Mouse (Mus musculus): ENCODE measurements around the gene 2310034C09Rik.
"Not testable (repeated sequence)": the region's sequence is repeated elsewhere in the genome, so short reads cannot be mapped to it uniquely, and the experiment has no call there.

2310034C09Rik gene

DNA sequence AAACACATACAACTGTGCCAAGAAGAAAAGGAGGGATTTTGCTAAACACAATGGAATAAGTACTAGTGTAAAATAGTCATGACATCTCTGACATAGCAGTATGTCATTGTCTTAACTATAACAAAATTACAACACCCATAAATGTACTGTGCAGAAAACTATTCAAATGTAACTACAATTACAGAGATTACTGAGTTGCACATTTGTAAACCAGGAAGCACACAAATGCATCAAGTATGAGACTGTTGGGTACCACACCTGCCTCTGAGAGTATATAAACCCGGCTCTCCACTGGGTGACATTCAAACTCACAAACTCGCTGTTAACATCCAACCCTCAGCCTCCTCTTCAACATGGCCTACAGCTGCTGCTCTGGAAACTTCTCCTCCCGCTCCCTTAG lies at the start of gene 2310034C09Rik:
Gene 2310034C09Rik (plus strand): TSS at position 301 of the 400 bp plus-strand sequence.
- not testable (repeated sequence) for DNase-seq (ENCODE audit: low spot score in 2 of 2)

DNA sequence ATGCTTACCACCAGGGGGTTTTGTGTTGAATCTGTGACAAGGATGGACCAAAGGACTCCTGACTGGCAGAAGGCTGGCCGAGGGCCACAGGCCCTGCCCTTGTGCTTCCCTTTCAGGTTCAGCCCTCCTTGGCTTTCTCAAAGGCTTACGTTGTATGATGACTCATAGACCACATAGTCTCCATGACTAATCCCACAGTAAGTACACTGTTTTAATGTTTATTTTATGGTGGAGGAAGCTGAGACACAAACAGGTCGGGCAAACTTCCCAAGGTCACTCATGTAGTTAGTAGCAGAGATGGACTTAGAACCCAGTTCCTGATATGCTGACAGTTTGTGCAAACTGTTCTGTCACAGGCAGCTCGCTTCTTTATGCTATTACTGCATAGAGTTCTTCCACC lies 47.9 kb upstream of the 2310034C09Rik start:
- no peak for DNase-seq (ENCODE audit: low spot score in 2 of 2)

DNA sequence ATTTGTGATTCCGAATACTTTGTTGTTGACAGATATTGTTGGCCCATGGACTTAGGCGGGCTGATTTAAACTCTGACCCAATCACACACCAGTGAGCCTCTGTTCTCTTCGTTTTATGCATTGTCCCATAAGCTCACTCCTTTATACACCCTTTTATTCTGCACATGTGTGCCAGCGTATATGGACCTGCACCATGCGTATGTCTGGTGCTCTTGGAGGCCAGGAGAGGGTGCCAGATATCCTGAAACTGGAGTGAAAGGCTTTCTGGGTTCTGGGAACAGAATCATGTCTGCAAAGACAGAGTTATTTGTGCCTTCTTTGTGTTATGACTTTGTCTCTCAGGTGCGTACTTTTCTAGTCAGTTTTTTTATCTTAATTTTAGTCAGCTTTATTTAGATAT lies 47.4 kb upstream of the 2310034C09Rik start:
- no peak for DNase-seq (ENCODE audit: low spot score in 2 of 2)

DNA sequence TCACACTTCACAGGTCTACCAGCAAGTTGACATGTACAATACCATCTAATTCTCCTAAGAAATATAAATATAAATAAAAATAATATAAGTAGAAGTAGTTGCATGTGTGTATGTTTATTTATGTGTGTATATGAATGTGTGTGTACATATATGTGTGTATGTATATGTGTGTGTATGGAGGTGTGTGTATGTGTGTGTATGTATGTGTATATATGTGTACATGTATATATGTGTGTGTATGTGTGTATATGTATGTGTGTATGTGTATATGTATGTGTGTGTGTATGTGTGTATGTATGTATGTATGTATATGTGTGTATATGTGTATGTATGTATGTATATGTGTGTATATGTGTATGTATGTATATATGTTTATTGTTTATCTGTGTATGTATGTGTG lies 42.1 kb upstream of the 2310034C09Rik start:
- no peak for DNase-seq (ENCODE audit: low spot score in 2 of 2)

DNA sequence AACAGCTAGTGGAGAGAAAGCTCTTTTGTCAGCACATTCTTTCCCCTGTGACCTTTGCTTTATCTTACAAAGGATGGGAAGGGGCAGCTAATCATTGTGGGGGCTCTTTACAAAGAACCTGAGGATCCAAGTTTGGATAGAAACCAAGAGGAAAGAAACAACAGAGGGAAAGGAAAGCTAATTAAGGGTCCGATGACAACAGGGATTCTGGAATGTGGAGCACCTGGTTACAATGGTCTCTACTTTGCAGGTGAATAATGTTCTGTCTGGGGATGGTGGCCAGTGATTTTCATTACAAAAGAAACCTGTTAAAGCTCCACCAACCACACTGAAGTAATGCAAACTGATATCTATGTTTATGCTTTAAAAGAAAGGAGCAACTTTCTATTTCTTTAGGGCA lies 38.6 kb upstream of the 2310034C09Rik start:
- no peak for DNase-seq (ENCODE audit: low spot score in 2 of 2)

DNA sequence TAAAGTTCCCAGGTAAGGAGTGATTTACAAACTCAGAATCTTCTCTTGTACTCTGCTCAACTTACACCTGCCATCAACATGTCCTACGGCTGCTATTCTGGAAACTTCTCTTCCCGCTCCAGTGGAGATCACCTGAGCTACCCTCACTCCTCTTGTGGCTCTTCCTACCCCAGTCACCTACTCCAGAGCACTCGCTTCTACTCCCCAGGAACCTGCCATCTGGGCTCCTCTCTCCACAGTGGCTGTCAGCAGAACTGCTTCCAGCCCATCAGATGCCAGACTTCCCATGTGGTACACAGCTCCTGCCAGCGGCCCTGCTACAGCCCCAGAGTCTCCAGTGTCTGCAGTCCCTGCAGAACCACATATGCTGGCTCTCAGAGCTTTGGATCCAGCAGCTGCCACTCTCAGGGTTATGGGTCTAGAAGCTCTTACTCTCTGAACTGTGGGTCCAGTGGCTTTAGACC lies 29.8 kb upstream of the 2310034C09Rik start, which contains the start of gene Krtap13-1:
Gene Krtap13-1 (plus strand): TSS at position 51 of the 464 bp plus-strand sequence.
- DNase-seq (ENCODE audit: low spot score in 2 of 2): no peak

DNA sequence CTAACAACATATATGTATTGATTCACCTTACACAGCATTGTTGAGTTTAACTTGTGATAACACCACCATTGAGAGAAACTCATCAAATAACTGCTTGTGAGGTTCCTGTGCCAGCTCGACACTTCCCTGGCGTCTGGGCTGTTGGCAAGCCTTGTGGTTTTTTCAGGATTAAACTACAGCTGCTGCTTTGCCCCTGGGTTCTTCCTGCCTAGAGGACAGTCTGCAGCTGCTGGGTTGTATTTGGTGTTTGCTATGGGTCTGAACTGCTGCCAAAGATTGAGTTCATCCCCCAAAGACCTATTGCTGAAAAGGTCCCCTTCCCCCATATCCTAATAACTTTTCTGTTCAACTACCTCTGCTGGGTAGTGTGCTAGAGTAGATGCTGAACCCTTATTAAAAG lies 23.3 kb upstream of the 2310034C09Rik start:
- DNase-seq (ENCODE audit: low spot score in 2 of 2): no peak

DNA sequence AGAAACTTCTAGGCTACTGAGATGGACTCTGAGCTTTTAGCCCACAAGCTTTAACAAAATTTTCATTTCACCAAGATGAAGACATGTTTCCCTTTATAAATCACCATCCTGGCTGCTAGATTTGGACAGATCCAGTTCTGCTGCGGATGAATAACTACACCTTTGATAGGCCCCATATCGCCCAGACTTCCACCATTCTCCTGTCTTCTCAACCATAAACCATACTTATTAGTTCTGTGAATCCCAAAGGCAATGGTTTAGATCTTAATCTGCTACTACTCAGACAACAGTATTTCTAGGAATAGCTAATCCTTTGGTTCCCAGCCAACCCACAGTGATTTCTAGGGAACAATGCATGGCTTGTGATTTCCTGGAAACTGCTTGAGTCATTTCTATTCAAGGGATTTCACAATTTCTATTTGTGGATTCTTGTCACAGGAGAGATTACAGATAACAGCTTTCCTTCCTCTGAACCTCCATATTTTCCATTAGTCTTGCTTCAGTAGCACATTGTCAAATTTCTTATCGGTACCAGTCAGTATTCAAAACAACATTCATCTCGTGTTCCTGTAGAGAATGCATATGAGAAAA lies 13.8 kb upstream of the 2310034C09Rik start:
- DNase-seq (ENCODE audit: low spot score in 2 of 2): no peak

DNA sequence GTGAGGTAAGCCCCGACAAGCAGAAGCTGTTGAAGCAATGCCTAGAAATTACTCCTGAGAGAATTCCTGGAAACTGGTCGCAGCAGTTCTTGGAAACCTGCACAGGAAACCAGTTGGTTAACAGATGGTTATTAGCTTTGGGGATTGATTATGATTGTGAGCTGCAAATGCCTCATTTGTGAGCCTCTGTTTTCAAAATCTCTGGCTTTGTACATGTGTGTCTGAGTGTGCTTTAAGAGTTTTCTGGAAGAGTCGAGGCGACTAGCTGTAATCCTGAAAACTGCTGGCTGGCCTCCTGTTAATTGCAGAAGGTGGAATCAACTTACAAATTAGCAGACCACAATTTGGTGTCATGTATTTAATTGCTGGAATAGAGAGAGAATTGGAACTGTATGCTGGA lies 10.7 kb upstream of the 2310034C09Rik start:
- DNase-seq (ENCODE audit: low spot score in 2 of 2): no peak

DNA sequence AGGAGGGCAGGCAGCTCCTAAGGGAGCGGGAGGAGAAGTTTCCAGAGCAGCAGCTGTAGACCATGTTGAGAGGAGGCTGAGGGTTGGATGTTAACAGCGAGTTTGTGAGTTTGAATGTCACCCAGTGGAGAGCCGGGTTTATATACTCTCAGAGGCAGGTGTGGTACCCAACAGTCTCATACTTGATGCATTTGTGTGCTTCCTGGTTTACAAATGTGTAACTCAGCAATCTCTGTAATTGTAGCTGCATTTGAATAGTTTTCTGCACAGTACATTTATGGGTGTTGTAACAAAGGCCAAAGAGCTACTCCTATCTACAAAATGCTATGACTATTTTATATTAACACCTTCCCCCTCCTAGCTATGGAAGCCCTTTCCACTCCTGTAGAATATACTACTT lies 7.1 kb upstream of the 2310034C09Rik start, which contains the start of gene Krtap13:
Gene Krtap13 (minus strand): TSS at position 101 of the 400 bp plus-strand sequence.
- DNase-seq (ENCODE audit: low spot score in 2 of 2): not testable (repeated sequence)

DNA sequence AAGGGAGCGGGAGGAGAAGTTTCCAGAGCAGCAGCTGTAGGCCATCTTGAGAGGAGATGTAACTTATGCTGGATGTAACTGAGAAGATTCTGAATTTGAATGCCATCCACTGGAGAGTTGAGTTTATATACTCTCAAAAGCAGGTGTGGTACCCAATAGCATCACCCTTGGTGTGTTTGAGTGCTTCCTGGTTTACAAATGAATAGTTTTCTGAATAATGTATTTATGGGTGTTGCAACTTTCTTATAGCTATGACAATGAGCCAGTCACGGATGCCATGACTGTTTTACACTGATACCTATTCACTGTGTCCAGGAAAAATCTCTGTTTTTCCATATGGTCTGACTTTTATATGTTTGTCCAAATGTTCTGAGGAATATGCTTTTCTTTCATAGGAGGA lies 15.5 kb downstream of the 2310034C09Rik start, which contains the start of gene 2310057N15Rik:
Gene 2310057N15Rik (minus strand): TSS at position 101 of the 400 bp plus-strand sequence.
- no peak for DNase-seq (ENCODE audit: low spot score in 2 of 2)

DNA sequence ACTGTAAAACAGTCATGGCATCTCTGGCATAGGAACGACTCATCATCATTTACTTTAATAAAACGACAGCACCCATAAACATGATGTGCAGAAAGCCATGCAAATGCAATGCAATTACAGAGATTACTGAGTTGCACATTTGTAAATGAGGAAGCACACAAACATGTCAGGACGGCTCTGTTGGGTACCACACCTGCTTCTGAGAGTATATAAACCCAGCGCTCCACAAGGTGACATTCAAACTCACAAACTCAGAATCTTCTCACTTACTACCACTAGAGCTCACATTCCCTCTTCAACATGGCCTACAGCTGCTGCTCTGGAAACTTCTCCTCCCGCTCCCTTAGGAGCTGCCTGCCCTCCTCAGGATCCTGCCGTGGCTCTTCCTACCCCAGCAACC lies 18.9 kb downstream of the 2310034C09Rik start, which contains the start of gene Gm5965:
Gene Gm5965 (plus strand): TSS at position 301 of the 400 bp plus-strand sequence.
- no peak for DNase-seq (ENCODE audit: low spot score in 2 of 2)

DNA sequence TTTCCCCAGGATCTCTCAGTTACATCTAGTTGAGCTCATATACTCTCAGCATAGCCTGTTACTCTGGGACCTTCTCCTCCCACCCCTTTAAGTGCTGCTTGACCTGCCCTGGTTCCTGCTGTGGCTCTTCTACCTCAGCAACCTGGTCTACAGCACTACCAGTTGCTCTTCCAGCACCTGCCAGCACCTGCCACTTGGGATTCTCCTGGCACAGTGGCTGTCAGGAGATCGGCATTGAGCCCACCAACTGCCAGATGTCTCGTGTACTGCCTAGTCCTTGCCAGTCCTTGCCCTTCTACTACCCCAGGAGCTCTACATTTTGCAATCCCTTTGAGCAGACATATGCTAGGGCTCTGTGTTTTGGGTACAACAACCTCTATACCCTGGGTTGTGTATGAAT lies 28.1 kb downstream of the 2310034C09Rik start:
- DNase-seq (ENCODE audit: low spot score in 2 of 2): no peak
